Mouse (Mus musculus) hindbrain, embryonic 15.5 days (tissue): ENCODE measurements around the gene Mog. TPM values are rescaled to one million over a fixed set of nuclear protein-coding genes. Genes with fewer than 3 reads are reported as not detected.
A peak's percentile ranks its signal among the peaks of the same experiment; 100 is the strongest.

Experiments
- ATAC-seq: fragments of 200-750 bp; cut with Nextera tagmentation; 2 replicates; pipeline ENCODE4 v1.8.0; 2017; ENCODE audit warnings: low read depth, moderate number of reproducible peaks, moderate TSS enrichment; ENCODE audit not compliant: low FRiP score
- H3K27ac ChIP-seq: fragments of 300-500 bp; sonication (generic); replicated peaks from 2 replicates; pipeline ENCODE4 v1.5.1; 2015; ENCODE audit warnings: mild to moderate bottlenecking, inconsistent platforms
- H3K27me3 ChIP-seq: fragments of 300-500 bp; sonication (generic); 2 replicates; pipeline ENCODE4 v1.6.1; 2015; ENCODE audit warnings: control low read depth, inconsistent platforms
- H3K36me3 ChIP-seq: fragments of 300-500 bp; sonication (generic); 2 replicates; pipeline ENCODE4 v1.6.1; 2015; ENCODE audit warnings: control low read depth, inconsistent platforms
- H3K4me1 ChIP-seq: fragments of 300-500 bp; sonication (generic); replicated peaks from 2 replicates; pipeline ENCODE4 v1.6.1; 2015; ENCODE audit warnings: control low read depth, inconsistent platforms
- H3K4me2 ChIP-seq: fragments of 300-500 bp; sonication (generic); 2 replicates; pipeline ENCODE4 v1.6.1; 2015; ENCODE audit warnings: moderate library complexity, mild to moderate bottlenecking, inconsistent platforms
- H3K4me3 ChIP-seq: fragments of 300-500 bp; sonication (generic); 2 replicates; pipeline ENCODE4 v1.5.1; 2015; ENCODE audit warnings: mild to moderate bottlenecking, inconsistent platforms
- H3K9ac ChIP-seq: fragments of 300-500 bp; sonication (generic); 2 replicates; pipeline ENCODE4 v1.6.1; 2015; ENCODE audit warnings: inconsistent platforms
- H3K9me3 ChIP-seq: fragments of 300-500 bp; sonication (generic); 2 replicates; pipeline ENCODE4 v1.6.1; 2016; ENCODE audit warnings: control low read depth, inconsistent platforms
- WGBS: fragments of 180-500 bp; shearing (Covaris S2); methylation state at CpG from one replicate; pipeline ENCODE4 v1.1.7; 2015; 5-methylcytosine and 5-hydroxymethylcytosine counted together
- polyA plus RNA-seq: library from polyadenylated mRNA; unstranded; fragments of >200 nt; fragmentation: Nextera tagmentation; extraction: Ambion mirVana; gene quantifications from 2 replicates; pipeline ENCODE4 v1.2.1, GENCODE M21; 2015

Mog gene
- polyA plus RNA-seq, 1 experiment from 2014 or later, result 2.3 TPM

DNA sequence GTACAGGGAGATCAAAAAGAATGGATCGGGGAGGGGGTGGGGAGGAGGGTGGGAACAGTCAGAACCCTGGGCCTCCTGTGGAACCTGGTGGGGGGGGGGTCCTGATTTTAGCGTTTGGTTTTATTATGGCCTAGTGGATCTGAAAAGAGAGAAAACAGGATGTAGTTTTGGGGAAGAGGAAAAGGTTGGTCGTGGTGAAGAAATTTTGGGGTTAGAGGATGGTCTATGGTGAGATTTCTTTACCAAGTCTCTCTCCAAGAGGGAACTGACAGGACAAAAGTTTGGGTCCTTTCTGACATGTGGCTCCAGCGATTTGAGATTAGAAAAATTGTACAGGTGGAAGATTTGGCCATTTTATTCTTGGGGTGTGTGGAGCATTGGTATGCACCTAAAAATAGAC is 28.5 kb upstream of the Mog start:
- peak overlapping the region; percentile 88 for H3K4me3 ChIP-seq
- H3K27ac ChIP-seq, result no peak overlapping the region
- ATAC-seq, result no peak
- 54% methylated on average over 4 of the region's 4 CpGs for WGBS
- H3K9me3 ChIP-seq, result no peaks in the 10 kb centered on the region
- peaks cover 63% of the 10 kb centered on the region for H3K4me1 ChIP-seq
- H3K27me3 ChIP-seq, result no peaks in the 10 kb centered on the region
- peaks cover 25% of the 10 kb centered on the region for H3K36me3 ChIP-seq
- no peak overlapping the region for H3K9ac ChIP-seq
- peak overlapping the region; percentile 77 for H3K4me2 ChIP-seq

DNA sequence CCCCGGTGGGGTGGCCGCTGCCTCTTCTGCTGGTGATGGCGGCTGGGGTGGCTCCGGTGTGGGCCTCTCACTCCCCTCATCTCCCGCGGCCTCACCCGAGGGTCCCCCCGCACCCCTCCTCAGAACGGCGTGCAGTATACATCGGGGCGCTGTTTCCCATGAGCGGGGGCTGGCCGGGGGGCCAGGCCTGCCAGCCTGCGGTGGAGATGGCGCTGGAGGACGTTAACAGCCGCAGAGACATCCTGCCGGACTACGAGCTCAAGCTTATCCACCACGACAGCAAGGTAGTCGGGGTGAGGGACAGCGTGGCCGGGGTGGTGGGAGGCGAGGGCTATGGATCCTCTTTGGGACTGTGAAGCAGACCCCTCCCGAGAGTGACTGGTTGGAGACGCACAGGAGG is 27.7 kb upstream of the Mog start:
- Histone ChIP-seq H3K9ac (peak overlapping the region; percentile 89), H3K4me2 (peak overlapping the region; percentile 77), H3K27me3 (no peaks in the 10 kb centered on the region), H3K27ac (peak overlapping the region; percentile 86), H3K9me3 (no peaks in the 10 kb centered on the region), H3K4me3 (peak overlapping the region; percentile 88), H3K36me3 (peaks cover 17% of the 10 kb centered on the region), H3K4me1 (peaks cover 62% of the 10 kb centered on the region)
- ATAC-seq, result peak; percentile 20
- WGBS, result 4% methylated on average over 26 of the region's 27 CpGs

DNA sequence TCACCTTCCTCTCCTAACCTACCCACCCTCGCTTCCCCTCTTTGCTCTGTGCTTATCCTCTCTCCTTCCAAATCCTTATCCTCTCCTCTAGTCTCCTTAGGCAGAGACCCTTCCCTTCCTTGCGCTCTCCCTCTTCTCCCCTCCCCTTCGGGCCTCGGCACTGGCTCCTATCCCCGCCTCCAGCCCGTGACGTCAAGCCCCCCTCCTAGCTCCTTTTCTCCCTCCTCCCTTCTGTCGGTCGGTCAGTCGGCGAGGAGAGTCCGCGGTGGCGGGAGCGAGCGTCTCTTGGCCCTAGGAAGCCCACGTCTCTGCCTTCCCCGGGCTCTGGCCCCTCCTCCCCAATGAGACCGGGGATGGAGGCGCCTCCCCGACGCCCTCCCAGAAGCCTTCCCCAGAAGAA is 27.2 kb upstream of the Mog start:
- Histone ChIP-seq H3K4me1 (peaks cover 62% of the 10 kb centered on the region), H3K4me3 (peak overlapping the region; percentile 88), H3K9ac (peak overlapping the region; percentile 89), H3K4me2 (peak overlapping the region; percentile 77), H3K36me3 (peaks cover 12% of the 10 kb centered on the region), H3K9me3 (no peaks in the 10 kb centered on the region), H3K27me3 (no peaks in the 10 kb centered on the region), H3K27ac (peak overlapping the region; percentile 86)
- ATAC-seq, result peak; percentile 65
- under 1% methylated on average over 22 of the region's 22 CpGs for WGBS

GRCm38 (mm10) chr17:37049570-37050310 is 26.5 kb upstream of the Mog start:
- no peaks in the 10 kb centered on the region for H3K27me3 ChIP-seq
- peaks cover 67% of the 10 kb centered on the region for H3K4me1 ChIP-seq
- H3K9ac ChIP-seq, result peak overlapping the region; percentile 89
- peaks cover 11% of the 10 kb centered on the region for H3K36me3 ChIP-seq
- H3K4me3 ChIP-seq, result peak overlapping the region; percentile 88
- peak overlapping the region; percentile 77 for H3K4me2 ChIP-seq
- peak overlapping the region; percentile 86 for H3K27ac ChIP-seq
- peak; percentile 12; the same call in 1 of the 2 replicates for ATAC-seq
- WGBS, result 3% methylated on average over 39 of the region's 39 CpGs
- no peaks in the 10 kb centered on the region for H3K9me3 ChIP-seq

DNA sequence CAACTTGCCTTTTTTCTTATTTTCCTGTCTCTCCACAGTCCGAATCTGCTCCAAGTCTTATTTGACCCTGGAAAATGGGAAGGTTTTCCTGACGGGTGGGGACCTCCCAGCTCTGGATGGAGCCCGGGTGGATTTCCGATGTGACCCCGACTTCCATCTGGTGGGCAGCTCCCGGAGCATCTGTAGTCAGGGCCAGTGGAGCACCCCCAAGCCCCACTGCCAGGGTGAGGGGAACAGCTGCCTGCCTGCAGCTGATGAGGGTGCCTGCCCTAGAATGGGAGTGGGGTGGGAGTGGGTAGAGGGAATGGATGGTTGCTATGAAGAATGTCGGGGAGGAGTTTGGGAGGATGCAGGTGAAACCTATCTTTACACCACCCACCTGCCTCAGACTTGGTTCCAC is 25.2 kb upstream of the Mog start:
- Histone ChIP-seq H3K4me1 (peaks cover 69% of the 10 kb centered on the region), H3K36me3 (no peaks in the 10 kb centered on the region), H3K4me2 (peak overlapping the region; percentile 77), H3K27ac (no peak overlapping the region), H3K4me3 (peak overlapping the region; percentile 88), H3K9ac (peak overlapping the region; percentile 100), H3K27me3 (no peaks in the 10 kb centered on the region), H3K9me3 (no peaks in the 10 kb centered on the region)
- no peak for ATAC-seq
- WGBS, result 63% methylated on average over 7 of the region's 7 CpGs

GRCm38 (mm10) chr17:37047981-37048380 is 24.8 kb upstream of the Mog start:
- peak overlapping the region; percentile 77 for H3K4me2 ChIP-seq
- peaks cover 65% of the 10 kb centered on the region for H3K4me1 ChIP-seq
- H3K27ac ChIP-seq, result peak overlapping the region; percentile 95
- 21% methylated on average over 3 of the region's 3 CpGs for WGBS
- peak overlapping the region; percentile 100 for H3K9ac ChIP-seq
- H3K36me3 ChIP-seq, result no peaks in the 10 kb centered on the region
- ATAC-seq, result no peak
- no peaks in the 10 kb centered on the region for H3K27me3 ChIP-seq
- peak overlapping the region; percentile 88 for H3K4me3 ChIP-seq
- H3K9me3 ChIP-seq, result no peaks in the 10 kb centered on the region

- Histone ChIP-seq H3K9ac (peak overlapping the region; percentile 100), H3K4me2 (peak overlapping the region; percentile 77), H3K27ac (peak overlapping the region; percentile 95), H3K9me3 (no peaks in the 10 kb centered on the region), H3K4me3 (peak overlapping the region; percentile 88), H3K27me3 (no peaks in the 10 kb centered on the region), H3K4me1 (peaks cover 61% of the 10 kb centered on the region), H3K36me3 (no peaks in the 10 kb centered on the region)
- WGBS, result 13% methylated on average over 19 of the region's 19 CpGs
- ATAC-seq, result no peak
Observed at GRCm38 (mm10) chr17:37047332-37047976, 24.3 kb upstream of the Mog start.

DNA sequence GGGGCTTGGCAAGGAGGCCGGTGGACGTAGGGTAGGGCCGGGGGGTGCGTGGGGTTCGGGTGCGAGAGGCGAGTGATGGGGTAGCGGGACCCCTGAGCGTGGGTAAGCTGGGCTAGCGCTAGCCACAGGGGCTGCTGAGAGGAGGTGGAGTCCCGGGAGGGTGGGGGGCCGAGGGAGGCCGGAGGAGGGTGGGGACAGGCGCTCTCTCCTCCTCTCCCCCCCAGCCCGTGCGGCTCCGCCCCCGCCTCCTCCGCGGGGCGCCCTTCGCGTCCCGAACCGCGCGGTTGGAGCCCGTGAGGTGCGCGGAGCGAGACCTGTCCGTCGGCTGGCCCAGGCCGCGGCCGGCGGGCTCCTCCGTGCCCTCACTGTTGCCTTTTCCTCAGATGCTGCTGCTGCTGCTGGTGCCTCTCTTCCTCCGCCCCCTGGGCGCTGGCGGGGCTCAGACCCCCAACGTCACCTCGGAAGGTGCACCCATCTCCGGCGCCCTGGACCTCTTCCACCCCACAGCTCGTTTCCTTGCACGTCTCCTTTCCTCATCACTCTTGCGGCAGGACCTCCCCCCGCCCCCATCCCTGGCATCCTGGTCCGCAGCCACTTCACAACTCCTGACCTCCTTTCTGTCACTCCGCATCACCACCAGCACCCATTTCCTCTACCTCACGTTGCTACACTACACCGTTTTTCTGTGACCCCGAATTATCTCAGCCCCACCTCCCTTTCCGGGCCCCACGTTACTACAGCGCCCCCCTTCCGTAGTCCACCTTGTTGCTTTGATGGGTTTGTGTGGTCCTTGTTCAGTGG is 23.3 kb upstream of the Mog start:
- peak overlapping the region; percentile 77 for H3K4me2 ChIP-seq
- H3K36me3 ChIP-seq, result no peaks in the 10 kb centered on the region
- H3K4me3 ChIP-seq, result peak overlapping the region; percentile 88
- H3K4me1 ChIP-seq, result peaks cover 52% of the 10 kb centered on the region
- WGBS, result under 1% methylated on average over 41 of the region's 58 CpGs
- peak overlapping the region; percentile 95 for H3K27ac ChIP-seq
- H3K27me3 ChIP-seq, result no peaks in the 10 kb centered on the region
- peak overlapping the region; percentile 100 for H3K9ac ChIP-seq
- no peaks in the 10 kb centered on the region for H3K9me3 ChIP-seq
- peak; percentile 60 for ATAC-seq

- H3K9ac ChIP-seq, result peak within 1 kb of the TSS; percentile 100
- ATAC-seq, result peak; percentile 79
- no peaks in the 10 kb centered on the region for H3K36me3 ChIP-seq
- H3K4me2 ChIP-seq, result peak within 1 kb of the TSS; percentile 77
- WGBS, result under 1% methylated on average over 43 of the region's 55 CpGs
- no peaks in the 10 kb centered on the region for H3K9me3 ChIP-seq
- H3K27me3 ChIP-seq, result no peaks in the 10 kb centered on the region
- H3K4me1 ChIP-seq, result peaks cover 44% of the 10 kb centered on the region
- H3K4me3 ChIP-seq, result peak within 1 kb of the TSS; percentile 88
- peak within 1 kb of the TSS; percentile 95 for H3K27ac ChIP-seq
Observed at GRCm38 (mm10) chr17:37045611-37046311, 22.6 kb upstream of the Mog start, which contains the start of gene Gabbr1. TSS of gene Gabbr1 (plus strand) at chr17:37045966.

DNA sequence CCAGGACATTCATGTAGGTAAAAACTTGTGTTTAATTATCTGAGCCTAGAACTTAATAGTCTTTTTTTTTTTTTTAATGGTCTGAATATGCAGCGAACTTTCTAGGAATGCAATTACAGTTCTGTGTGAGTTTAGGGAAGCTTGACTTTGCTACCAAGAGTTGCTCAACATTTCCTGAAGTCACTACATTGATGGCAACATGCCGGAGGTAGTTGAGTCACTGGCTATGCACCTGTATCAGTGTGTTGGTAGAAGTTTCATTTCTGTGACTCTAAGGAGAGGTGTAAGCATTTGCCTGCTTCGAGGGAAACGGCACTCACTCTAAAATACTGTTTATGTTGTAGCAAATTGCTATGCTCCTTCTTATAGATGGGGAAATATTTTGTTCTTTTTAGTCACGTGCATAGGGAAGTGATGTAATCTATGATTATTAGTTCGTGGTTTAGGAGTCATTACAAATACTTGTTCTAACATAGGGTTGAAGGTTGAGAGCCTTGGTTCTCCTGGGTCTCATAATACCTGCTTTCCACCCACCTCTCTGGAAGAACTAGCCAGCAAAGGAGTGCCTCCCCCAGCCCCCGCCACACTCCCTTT is 21.6 kb upstream of the Mog start:
- ATAC-seq, result no peak

More for the DNA sequence above, 21.6 kb upstream of the Mog start:
- H3K4me2 ChIP-seq, result peak overlapping the region; percentile 77
- peaks cover 38% of the 10 kb centered on the region for H3K4me1 ChIP-seq
- peak overlapping the region; percentile 88 for H3K4me3 ChIP-seq
- no peaks in the 10 kb centered on the region for H3K36me3 ChIP-seq
- 73% methylated on average over 7 of the region's 7 CpGs for WGBS
- no peaks in the 10 kb centered on the region for H3K9me3 ChIP-seq
- peak overlapping the region; percentile 95 for H3K27ac ChIP-seq
- peak overlapping the region; percentile 100 for H3K9ac ChIP-seq
- H3K27me3 ChIP-seq, result no peaks in the 10 kb centered on the region
